Mouse (Mus musculus) bone marrow macrophage, adult 2 months (primary cell): Measurements from ENCODE around the gene Golph3l. TPM values are rescaled to one million over a fixed set of nuclear protein-coding genes. Genes with fewer than 3 reads are reported as not detected.

Experiments used
- H3K27ac ChIP-seq: 2 replicates; pipeline ENCODE4 v1.5.1; 2012; ENCODE audit warnings: low read depth, low read length; ENCODE audit not compliant: insufficient read depth
- H3K4me1 ChIP-seq: 2 replicates; pipeline ENCODE4 v1.6.1; 2012; ENCODE audit warnings: low read length; ENCODE audit not compliant: control insufficient read depth, insufficient read depth
- H3K4me3 ChIP-seq: 2 replicates; pipeline ENCODE4 v1.5.1; 2012; ENCODE audit warnings: mild to moderate bottlenecking, low read length, moderate library complexity; ENCODE audit not compliant: insufficient read depth
- CTCF ChIP-seq: IDR thresholded peaks from 2 replicates; pipeline ENCODE4 v1.5.1; 2012; ENCODE audit warnings: low read depth, mild to moderate bottlenecking, low read length, moderate library complexity
- POLR2A ChIP-seq: IDR thresholded peaks from 2 replicates; pipeline ENCODE4 v1.6.1; 2012; ENCODE audit warnings: mild to moderate bottlenecking, low read depth, low read length, borderline replicate concordance
- polyA plus RNA-seq: library from polyadenylated mRNA; stranded (reverse); fragments of >200 nt; gene quantifications from 2 replicates; pipeline ENCODE4 v1.2.4, GENCODE M21; 2012; ENCODE audit not compliant: missing spikeins, insufficient read depth, insufficient read length

Golph3l gene
- polyA plus RNA-seq, 1 experiment, result 75.3 TPM

- H3K4me3 ChIP-seq, result peak overlapping the region; percentile 22
- peak overlapping the region; percentile 79 for H3K27ac ChIP-seq
- no peak for TF ChIP-seq CTCF
- no peak for TF ChIP-seq POLR2A
- peaks cover 48% of the 10 kb centered on the region for H3K4me1 ChIP-seq
Measured at GRCm38 (mm10) chr3:95663486-95663885, 74.8 kb downstream of the Golph3l start.

- peak overlapping the region; percentile 22; the same call in 1 of the 2 replicates for H3K4me3 ChIP-seq
- peaks cover 52% of the 10 kb centered on the region for H3K4me1 ChIP-seq
- H3K27ac ChIP-seq, result peak overlapping the region; percentile 79
- TF ChIP-seq POLR2A (no peak), CTCF (no peak)
Measured at GRCm38 (mm10) chr3:95663969-95664608, 75.4 kb downstream of the Golph3l start.

- no peak overlapping the region for H3K4me3 ChIP-seq
- H3K27ac ChIP-seq, result peak overlapping the region; percentile 44
- TF ChIP-seq POLR2A, result no peak
- H3K4me1 ChIP-seq, result peaks cover 59% of the 10 kb centered on the region
Measured at GRCm38 (mm10) chr3:95664940-95665352, 76.2 kb downstream of the Golph3l start.

- Histone ChIP-seq H3K4me3 (no peak overlapping the region), H3K4me1 (peaks cover 64% of the 10 kb centered on the region), H3K27ac (peak overlapping the region; percentile 24)
- TF ChIP-seq POLR2A (no peak), CTCF (no peak)
Measured at GRCm38 (mm10) chr3:95666124-95666844, 77.5 kb downstream of the Golph3l start.

- Histone ChIP-seq H3K27ac (peak overlapping the region; percentile 90), H3K4me3 (no peak overlapping the region), H3K4me1 (peaks cover 76% of the 10 kb centered on the region)
- TF ChIP-seq POLR2A (no peak), CTCF (no peak)
Measured at GRCm38 (mm10) chr3:95667521-95667920, 78.8 kb downstream of the Golph3l start.

GRCm38 (mm10) chr3:95668026-95668425 is 79.3 kb downstream of the Golph3l start:
- H3K4me1 ChIP-seq, result peaks cover 77% of the 10 kb centered on the region
- peak overlapping the region; percentile 90 for H3K27ac ChIP-seq
- TF ChIP-seq CTCF, result no peak
- no peak for TF ChIP-seq POLR2A
- peak overlapping the region; percentile 12; the same call in 1 of the 2 replicates for H3K4me3 ChIP-seq

Other genes with a start within 250 kb of the Golph3l start
- 34.2 and 37.2 TPM in 2 replicates for gene Setdb1, start 231.7 kb upstream of the Golph3l start, polyA plus RNA-seq
- not detected in 2 replicates for gene 4930558C23Rik, start 186.1 kb upstream of the Golph3l start, polyA plus RNA-seq
- 41.9 and 43.3 TPM in 2 replicates for gene Arnt, start 154.5 kb upstream of the Golph3l start, polyA plus RNA-seq
- 10.9 and 12.6 TPM in 2 replicates for gene Ctsk, start 89.7 kb upstream of the Golph3l start, polyA plus RNA-seq
- gene Ctss, start 62.1 kb upstream of the Golph3l start, polyA plus RNA-seq, result 5,285 and 5,524 TPM in 2 replicates
- not detected in 2 replicates for gene Hormad1, start 29.3 kb upstream of the Golph3l start, polyA plus RNA-seq
- 99.2 and 115 TPM in 2 replicates for gene Ensa, start 36.1 kb downstream of the Golph3l start, polyA plus RNA-seq
- 565 and 578 TPM in 2 replicates for gene Mcl1, start 69.9 kb downstream of the Golph3l start, polyA plus RNA-seq
- 2.4 and 2.6 TPM in 2 replicates for gene Adamtsl4, start 99.0 kb downstream of the Golph3l start, polyA plus RNA-seq
- gene Ecm1, start 150.6 kb downstream of the Golph3l start, polyA plus RNA-seq, result 155 and 159 TPM in 2 replicates
- 27.0 and 27.8 TPM in 2 replicates for gene Tars2, start 171.3 kb downstream of the Golph3l start, polyA plus RNA-seq
- 24.4 and 29.0 TPM in 2 replicates for gene Rprd2, start 229.9 kb downstream of the Golph3l start, polyA plus RNA-seq